Mouse (Mus musculus) lung, embryonic 16.5 days (tissue): ENCODE results near the gene Clhc1. TPM values are rescaled to one million over a fixed set of nuclear protein-coding genes. Genes with fewer than 3 reads are reported as not detected.

Source experiments
- ATAC-seq: fragments of 200-750 bp; cut with Nextera tagmentation; 2 replicates; pipeline ENCODE4 v1.8.0; 2017; ENCODE audit warnings: low read depth, mild to moderate bottlenecking, moderate library complexity
- H3K27ac ChIP-seq: fragments of 300-500 bp; sonication (generic); 2 replicates; pipeline ENCODE4 v1.5.1; 2014; ENCODE audit warnings: mild to moderate bottlenecking, control low read depth, low read length
- H3K27me3 ChIP-seq: fragments of 300-500 bp; sonication (generic); 2 replicates; pipeline ENCODE4 v1.6.1; 2014; ENCODE audit warnings: low read depth, low read length, mixed read lengths; ENCODE audit not compliant: control insufficient read depth, insufficient read depth
- H3K36me3 ChIP-seq: fragments of 300-500 bp; sonication (generic); 2 replicates; pipeline ENCODE4 v1.6.1; 2014; ENCODE audit warnings: low read length; ENCODE audit not compliant: control insufficient read depth, insufficient read depth
- H3K4me1 ChIP-seq: fragments of 300-500 bp; sonication (generic); replicated peaks from 2 replicates; pipeline ENCODE4 v1.6.1; 2014; ENCODE audit warnings: low read length, mixed read lengths; ENCODE audit not compliant: control insufficient read depth, insufficient read depth
- H3K4me2 ChIP-seq: fragments of 300-500 bp; sonication (generic); 2 replicates; pipeline ENCODE4 v1.6.1; 2014; ENCODE audit warnings: low read depth, low read length, control low read depth
- H3K4me3 ChIP-seq: fragments of 300-500 bp; sonication (generic); 2 replicates; pipeline ENCODE4 v1.5.1; 2014; ENCODE audit warnings: mild to moderate bottlenecking, low read length, control low read depth
- H3K9ac ChIP-seq: fragments of 300-500 bp; sonication (generic); 2 replicates; pipeline ENCODE4 v1.6.1; 2014; ENCODE audit warnings: low read length, control low read depth
- H3K9me3 ChIP-seq: fragments of 300-500 bp; sonication (generic); 2 replicates; pipeline ENCODE4 v1.6.1; 2016; ENCODE audit warnings: low read length; ENCODE audit not compliant: control insufficient read depth
- WGBS: fragments of 180-500 bp; shearing (Covaris S2); extraction: QIAGEN DNeasy Blood & Tissue Kit; methylation state at CpG from one replicate; pipeline ENCODE4 v1.1.7; 2014; 5-methylcytosine and 5-hydroxymethylcytosine counted together
- polyA plus RNA-seq: library from polyadenylated mRNA; unstranded; fragments of >200 nt; fragmentation: Nextera tagmentation; extraction: Ambion mirVana; gene quantifications from 2 replicates; pipeline ENCODE4 v1.2.1, GENCODE M21; 2015

Clhc1 gene
- polyA plus RNA-seq, 1 experiment from 2014 or later, result 0.34 TPM

GRCm38 (mm10) chr11:29627706-29628105 is 80.0 kb downstream of the Clhc1 start:
- 85% methylated on average over 3 of the region's 3 CpGs for WGBS
- ATAC-seq, result no peak
- Histone ChIP-seq H3K9me3 (no peaks in the 10 kb centered on the region), H3K9ac (no peak overlapping the region), H3K27me3 (no peaks in the 10 kb centered on the region), H3K36me3 (no peaks in the 10 kb centered on the region), H3K4me3 (no peak overlapping the region), H3K4me1 (no peaks in the 10 kb centered on the region), H3K4me2 (no peak overlapping the region), H3K27ac (no peak overlapping the region)

Other genes starting within 250 kb of the Clhc1 start
- 22.2 and 22.4 TPM in 2 replicates for gene Ccdc88a, start 174.3 kb upstream of the Clhc1 start, polyA plus RNA-seq
- gene Prorsd1, start 32.9 kb upstream of the Clhc1 start, polyA plus RNA-seq, result 26.0 and 30.1 TPM in 2 replicates
- gene Mtif2, start 21.5 kb upstream of the Clhc1 start, polyA plus RNA-seq, result 42.0 and 43.8 TPM in 2 replicates
- 974 and 1,066 TPM in 2 replicates for gene Rps27a, start 159 bp downstream of the Clhc1 start, polyA plus RNA-seq
- gene Rtn4, start 145.0 kb downstream of the Clhc1 start, polyA plus RNA-seq, result 43.0 and 44.3 TPM in 2 replicates